Mouse (Mus musculus) regulatory T cell (primary cell): ENCODE results near the gene Cdkal1.

Source experiments
- in situ Hi-C: fragments of 300-600 bp; cut with MboI, MseI; formaldehyde crosslinking; loops from one replicate; pipeline ENCODE4 v1.15.1; 2025; ENCODE audit warnings: high pct_unique_total_duplicates

Cdkal1 gene

GRCm38 (mm10) chr13:29415967-29416366 is 439.5 kb downstream of the Cdkal1 start:
- in situ Hi-C loops = no loop called here

DNA sequence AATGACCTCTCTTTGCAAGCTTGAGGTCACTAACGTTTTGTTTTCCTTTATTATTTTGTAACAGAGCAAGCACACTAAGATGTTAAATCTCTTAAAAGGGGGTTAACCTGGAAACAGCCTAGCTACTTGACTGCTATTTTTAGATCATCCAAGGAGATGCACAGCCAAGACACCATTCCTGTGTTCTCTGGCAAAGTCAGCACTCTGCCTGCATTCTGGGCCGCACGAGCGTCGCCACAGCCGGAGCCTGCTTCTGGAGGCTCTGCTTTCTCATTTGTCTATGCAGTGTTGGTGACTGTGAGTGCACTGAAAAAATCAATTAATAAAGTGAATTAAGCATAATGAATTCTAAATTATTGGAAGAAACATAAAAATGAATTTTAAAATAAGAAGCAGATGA is 440.6 kb downstream of the Cdkal1 start:
- in situ Hi-C loops = no loop called here

DNA sequence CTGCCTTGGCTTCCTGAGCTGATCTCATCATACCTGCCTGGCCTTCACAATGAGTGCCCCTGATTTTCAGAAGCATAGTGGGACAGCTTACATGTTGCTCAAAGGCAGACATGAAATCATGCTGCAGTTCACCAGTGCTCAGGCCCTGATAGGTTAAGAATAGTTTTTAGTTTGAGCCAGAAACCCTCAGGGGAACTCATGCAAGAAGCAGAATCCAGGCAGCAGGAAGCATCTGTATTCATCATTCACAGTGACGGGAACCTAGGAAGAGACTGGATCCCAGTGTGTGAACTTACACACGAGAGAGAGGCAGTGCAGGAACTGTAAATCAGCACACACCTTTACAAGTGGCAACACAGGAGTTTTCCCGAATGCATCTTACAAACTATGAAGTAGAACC is 441.0 kb downstream of the Cdkal1 start:
- in situ Hi-C loops = no loop called here

DNA sequence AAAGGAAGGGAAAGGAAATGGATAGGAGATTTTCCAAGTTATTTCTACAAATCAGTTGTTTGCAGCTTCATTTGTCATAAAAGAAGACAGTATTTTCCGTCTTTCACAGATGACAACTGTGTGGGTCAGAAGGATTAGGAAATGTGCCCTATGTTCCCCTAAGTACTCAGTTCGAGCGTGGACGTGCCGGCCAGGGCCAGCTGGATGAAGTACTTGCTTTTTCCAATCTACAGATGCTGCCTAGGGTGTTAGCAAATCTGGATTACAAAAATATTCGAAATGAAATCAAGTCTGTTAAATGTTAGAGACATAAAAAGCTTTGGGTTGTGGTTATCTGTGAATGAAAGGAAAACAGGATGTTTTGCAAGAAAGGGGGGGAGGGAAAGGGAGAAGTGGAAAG is 444.3 kb downstream of the Cdkal1 start:
- in situ Hi-C loops = no loop called here

- in situ Hi-C loops = no loop called here
Measured at GRCm38 (mm10) chr13:29407619-29408018, 447.9 kb downstream of the Cdkal1 start.

GRCm38 (mm10) chr13:29405316-29405715 is 450.2 kb downstream of the Cdkal1 start:
- in situ Hi-C loops = no loop called here

- in situ Hi-C loops = no loop called here
Measured at GRCm38 (mm10) chr13:29403217-29403616, 452.3 kb downstream of the Cdkal1 start.

DNA sequence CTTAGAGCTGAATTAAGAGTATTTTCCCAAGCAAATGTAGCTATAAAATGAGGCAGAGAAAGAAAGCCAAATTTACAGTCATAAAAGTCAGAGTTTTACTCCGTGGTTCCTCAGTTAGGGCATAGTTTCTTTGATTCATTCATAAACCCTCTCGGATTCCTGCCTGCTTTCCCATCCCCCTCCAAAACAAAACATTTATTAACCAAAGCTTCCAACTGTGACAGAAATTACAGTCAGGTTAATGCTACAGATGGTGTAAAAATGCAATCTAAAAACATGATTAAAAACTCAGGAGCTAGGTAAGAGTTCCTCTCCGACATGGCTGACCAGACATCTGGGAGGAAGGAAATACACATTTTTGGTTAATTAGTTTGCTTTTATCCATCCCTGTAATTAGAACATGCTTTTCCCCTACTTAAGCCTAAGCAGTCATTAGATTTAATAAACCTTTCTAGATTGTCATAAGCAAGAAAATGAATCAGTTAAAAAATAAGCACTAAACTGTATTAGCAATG is 452.9 kb downstream of the Cdkal1 start:
- in situ Hi-C loops = no loop called here

DNA sequence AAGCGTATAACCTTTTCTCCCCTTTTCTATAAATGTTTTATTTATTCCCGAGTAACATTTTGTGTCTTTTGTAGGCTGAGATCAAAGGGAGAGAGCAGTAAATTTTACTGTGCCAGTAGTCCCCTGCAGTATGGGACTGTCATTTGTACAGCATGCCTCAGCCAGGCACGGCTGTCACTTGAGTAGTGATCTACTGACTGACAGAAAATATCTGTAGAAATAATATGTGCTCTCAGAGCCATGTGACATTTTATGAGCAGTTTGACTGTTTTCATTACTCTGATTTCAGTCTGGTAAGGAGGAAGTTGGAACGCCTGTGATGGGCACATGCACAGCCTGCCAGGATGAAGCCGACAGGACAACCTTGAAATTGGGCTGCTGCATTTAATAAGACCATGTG is 455.6 kb downstream of the Cdkal1 start:
- in situ Hi-C loops = no loop called here

DNA sequence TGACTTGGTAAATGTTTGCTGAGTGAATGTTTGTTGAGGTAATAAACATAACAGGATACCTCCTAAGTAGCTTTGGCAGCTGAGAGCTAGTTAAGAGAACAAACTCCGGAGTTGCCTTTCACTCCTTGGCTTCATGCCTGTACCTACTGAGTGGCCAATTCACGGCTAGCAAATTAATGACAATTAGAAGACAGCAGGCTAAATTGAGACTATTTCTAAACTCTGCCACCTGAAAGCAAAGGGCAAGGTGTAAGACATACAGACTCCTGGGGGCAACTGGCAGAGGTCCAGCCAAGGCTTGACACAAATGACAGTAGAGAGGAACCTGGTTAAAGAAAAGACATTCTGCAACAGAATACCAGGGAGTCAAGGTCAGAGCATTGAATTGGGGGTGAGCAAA is 457.0 kb downstream of the Cdkal1 start:
- in situ Hi-C loops = no loop called here

- in situ Hi-C loops = no loop called here
Measured at GRCm38 (mm10) chr13:29395694-29396093, 459.8 kb downstream of the Cdkal1 start.

DNA sequence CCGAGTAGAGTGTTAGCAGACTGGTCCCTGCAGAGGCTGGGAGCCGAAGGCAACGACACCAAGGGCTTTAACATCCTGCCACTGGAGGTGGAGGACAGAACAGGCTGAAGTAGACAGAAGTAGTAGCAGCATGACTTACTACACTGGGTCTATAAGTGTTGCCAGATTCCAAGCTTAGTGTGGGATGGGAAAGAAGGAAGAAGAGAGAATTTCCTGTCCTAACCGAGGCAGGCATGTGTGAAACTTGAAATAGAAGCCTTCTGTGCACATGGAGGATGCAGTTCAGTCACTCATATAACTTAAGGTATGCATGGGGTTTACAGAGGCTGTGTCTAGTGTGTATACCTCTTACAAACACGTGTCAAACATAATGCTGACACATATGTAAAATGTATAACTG is 465.4 kb downstream of the Cdkal1 start:
- in situ Hi-C loops = no loop called here

DNA sequence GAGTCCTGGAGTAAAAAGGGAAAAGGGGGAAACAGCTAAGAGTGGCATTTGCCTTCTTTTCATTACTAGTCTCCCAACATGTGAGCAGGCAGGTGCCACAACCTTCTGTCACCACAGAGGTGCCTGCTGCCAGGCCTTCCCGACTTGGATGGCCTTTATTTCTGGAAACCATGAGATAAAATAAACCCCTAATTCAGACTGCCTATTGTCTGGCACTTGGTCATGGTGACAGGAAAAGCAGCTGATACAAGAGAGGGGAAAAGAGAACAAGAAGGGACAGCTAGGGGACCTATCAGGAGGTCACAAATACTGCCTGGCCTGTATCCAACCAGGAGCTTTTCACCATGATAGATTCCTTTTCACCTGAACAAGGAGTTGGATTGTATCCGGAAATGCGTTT is 466.6 kb downstream of the Cdkal1 start:
- in situ Hi-C loops = no loop called here

DNA sequence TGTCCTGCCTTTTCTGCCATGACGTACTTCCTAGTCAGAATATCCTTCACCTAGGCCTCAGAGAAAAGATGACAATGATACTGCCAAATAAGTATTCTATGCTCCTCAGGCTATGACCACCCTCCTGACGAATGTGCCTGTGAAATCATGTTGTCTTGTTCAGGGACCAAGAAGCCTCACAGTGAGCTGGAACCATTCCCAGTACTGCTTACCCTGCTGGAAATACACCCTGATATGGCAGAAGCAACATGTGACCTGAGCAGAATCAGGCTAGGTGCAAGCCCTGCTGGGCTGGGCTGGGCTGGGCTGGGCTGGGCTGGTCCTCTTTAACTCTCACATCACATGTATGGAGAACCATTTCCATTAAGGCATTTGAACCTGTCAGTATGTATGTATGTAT is 477.9 kb downstream of the Cdkal1 start:
- in situ Hi-C loops = no loop called here

DNA sequence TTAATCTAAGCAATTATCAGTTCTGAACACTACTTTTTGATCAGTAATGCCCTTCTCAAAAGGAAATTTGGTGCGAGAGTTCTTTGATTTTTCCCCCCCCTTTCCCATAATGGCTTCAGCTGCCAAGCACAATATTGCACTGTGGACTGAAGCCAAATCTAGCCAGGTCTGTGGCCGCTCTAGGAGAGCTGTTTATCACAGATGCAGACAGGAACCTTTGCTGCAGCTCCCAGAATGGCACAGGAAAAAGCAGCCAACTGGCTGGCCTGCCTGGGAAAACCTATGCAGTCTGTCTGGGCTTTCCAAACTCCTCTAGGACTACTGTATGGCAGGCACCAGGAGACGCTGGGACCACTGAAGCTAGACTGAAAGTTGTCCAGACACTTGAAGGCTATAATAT is 483.6 kb downstream of the Cdkal1 start:
- in situ Hi-C loops = no loop called here

GRCm38 (mm10) chr13:29371466-29371771 is 484.1 kb downstream of the Cdkal1 start:
- in situ Hi-C loops = no loop called here

DNA sequence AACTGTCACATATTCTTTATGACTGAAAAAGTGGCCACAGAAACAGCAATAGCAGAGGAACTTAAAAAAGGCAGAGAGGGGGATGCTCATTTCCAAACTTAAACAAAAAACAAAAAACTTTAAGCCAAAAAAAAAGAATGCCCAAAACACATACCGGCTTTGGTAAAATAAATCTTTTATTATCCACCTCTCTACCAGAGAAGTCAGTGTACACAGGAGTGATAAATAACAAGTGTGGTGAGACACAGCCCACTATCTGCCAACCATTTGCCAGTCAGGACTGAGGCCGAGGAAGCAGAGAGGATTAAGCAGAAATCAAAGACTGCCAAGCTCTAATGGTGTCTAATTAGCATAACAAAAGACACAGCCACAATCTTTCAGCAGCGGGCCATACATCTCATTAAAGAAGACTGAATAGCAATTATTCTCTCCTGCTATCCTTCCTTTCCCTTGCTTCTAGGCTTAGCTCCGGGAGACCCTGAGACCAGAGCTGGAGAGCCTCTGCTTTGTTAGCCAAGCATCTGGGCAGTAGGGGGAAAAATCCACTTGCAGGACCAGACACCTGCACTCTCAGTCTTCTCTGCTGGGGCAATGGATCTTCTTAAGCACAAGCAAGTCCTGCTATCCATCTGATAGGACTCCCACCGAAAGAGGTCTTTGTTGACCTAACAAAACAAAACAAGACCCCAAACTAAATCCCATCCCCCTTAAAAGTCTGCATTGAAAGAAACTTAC is 484.6 kb downstream of the Cdkal1 start:
- in situ Hi-C loops = no loop called here

DNA sequence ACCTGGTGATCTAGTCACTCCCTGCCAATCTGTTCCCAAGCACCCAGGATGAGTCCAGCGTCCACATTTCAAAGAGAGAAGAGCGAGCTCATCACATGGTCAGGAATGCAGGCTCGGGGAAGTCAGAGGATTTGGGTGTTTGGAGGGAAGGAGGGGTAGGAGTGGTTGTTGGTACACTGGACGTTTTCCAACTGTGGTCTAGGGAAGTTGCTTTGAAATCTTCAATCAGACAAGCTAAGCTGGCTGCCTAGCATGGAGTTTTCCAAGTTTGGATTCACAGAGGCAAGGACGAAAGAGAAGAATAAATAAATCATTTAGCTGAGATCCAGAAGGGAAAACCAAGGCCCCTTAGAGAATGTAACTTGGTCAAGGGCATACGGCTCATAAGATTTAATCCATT is 486.7 kb downstream of the Cdkal1 start:
- in situ Hi-C loops = no loop called here

- in situ Hi-C loops = no loop called here
Measured at GRCm38 (mm10) chr13:29364901-29365625, 490.4 kb downstream of the Cdkal1 start.

DNA sequence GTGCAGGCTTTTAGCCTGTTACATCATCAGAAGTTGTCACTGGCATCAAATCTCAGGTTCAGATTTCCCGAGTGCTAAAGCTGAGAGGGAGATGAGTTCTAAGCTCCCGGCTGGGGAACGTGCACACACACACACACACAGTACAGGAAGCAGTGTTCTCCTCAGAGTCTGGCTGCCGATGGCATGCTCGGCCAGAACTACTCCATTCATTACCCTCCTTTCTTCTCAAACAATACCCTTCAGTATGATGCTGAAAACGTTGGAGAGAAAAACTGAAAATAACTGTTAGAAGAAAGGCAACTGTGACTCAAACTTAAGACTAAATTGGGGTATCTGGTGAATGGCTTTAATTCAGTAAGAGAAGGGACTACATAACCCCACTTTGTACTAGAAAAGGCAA is 491.5 kb downstream of the Cdkal1 start:
- in situ Hi-C loops = no loop called here

- in situ Hi-C loops = no loop called here
Measured at GRCm38 (mm10) chr13:29361842-29362241, 493.6 kb downstream of the Cdkal1 start.

DNA sequence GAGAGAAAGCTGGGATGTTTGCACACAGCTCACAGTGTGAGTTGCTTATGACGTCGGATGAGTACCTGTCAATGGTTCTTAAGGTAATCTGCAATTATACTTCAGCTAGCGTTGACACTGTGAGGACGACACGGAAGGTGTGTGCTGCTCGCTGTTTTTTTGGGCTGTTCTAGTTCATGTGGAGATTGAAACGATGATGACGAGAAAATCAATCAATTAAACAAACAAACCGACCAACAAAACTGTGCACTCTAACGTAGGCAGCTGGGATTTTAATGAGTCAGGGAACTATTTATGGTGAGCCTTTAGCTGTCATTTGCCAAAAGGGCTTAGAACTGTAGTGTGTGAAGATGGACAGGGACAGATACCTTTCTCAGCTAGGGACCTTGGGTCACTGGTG is 494.6 kb downstream of the Cdkal1 start:
- in situ Hi-C loops = no loop called here

DNA sequence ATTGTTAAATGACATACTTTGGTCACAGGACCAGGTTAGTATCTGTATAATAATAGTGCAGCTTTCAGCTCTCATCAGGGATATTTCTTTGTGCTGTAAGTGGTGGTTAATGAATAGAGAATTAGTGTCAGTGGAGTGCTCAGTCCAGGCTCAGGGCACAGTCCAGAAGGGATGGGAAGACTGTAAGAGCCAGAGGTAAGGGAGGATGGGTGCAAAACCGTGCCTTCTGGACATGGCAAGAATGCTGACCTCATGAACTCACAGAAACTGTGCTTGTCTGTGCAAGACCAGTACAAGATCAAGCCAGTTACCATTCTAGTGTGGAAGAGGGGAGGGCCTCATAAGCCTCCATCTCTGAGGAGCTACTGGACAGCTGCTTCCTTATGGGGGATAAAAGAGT is 496.1 kb downstream of the Cdkal1 start:
- in situ Hi-C loops = no loop called here
